Mouse (Mus musculus) neutrophil, adult 5-6 weeks (primary cell): ENCODE results near the gene Wipf2. TPM values are rescaled to one million over a fixed set of nuclear protein-coding genes. Genes with fewer than 3 reads are reported as not detected.
"Not testable (repeated sequence)": the region's sequence is repeated elsewhere in the genome, so short reads cannot be mapped to it uniquely, and the experiment has no call there.

Experiments
- ATAC-seq: fragments of 151-379, 151-347 bp; 2 replicates; pipeline ENCODE4 v1.8.0; 2017; ENCODE audit warnings: mild to moderate bottlenecking, moderate TSS enrichment; ENCODE audit not compliant: insufficient number of reproducible peaks, poor library complexity, low FRiP score, severe bottlenecking; ENCODE audit errors: extremely low read depth
- total RNA-seq: library from RNA; stranded (forward); fragments of 200-1000 nt; gene quantifications from 2 replicates; pipeline ENCODE4 v1.2.3, GENCODE M21; 2017

Gene Wipf2
- total RNA-seq, 1 experiment from 2014 or later, result 16.2 TPM

GRCm38 (mm10) chr11:98902621-98903245, 39.3 kb downstream of the Wipf2 start:
- no peak for ATAC-seq

GRCm38 (mm10) chr11:98904577-98904976, 41.1 kb downstream of the Wipf2 start:
- no peak for ATAC-seq

DNA sequence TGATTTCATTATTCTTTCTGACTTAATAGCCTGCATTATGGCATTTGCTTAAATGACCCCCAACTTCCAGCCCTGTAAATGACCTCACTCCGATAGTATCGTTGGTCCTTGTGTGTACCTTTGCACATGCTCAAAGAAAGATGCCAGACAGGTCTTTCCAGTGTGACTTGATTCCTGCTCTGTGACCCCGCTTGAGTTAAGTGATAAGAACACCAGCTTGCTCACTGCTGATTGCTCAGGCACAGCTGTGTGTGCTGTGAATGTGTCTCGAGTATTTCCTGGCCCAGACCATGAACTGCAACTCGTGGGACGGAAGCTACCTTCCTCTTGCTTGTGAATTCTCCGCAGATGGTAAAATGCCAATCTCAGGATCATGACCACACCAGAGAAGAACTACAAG, 41.6 kb downstream of the Wipf2 start:
- no peak for ATAC-seq

GRCm38 (mm10) chr11:98905583-98905982, 42.1 kb downstream of the Wipf2 start:
- ATAC-seq, result no peak

DNA sequence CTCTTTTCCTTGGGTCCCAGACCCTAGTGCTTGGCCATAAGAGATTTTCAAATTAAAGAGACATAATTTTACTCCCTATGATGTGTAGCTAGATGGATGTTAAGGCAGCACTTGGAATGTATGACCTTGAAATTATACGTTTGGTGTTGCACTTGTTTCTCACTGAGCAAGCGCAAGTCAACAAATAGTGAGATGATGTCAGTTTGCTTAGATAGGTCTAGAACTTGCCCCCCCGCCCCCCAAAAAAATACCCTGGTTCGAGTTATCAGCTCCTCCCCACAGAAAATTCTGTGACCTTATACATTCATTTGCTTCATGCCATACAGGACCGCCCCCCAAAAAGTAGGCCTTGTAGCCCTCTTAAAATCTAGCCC, 43.6 kb downstream of the Wipf2 start:
- ATAC-seq, result no peak

DNA sequence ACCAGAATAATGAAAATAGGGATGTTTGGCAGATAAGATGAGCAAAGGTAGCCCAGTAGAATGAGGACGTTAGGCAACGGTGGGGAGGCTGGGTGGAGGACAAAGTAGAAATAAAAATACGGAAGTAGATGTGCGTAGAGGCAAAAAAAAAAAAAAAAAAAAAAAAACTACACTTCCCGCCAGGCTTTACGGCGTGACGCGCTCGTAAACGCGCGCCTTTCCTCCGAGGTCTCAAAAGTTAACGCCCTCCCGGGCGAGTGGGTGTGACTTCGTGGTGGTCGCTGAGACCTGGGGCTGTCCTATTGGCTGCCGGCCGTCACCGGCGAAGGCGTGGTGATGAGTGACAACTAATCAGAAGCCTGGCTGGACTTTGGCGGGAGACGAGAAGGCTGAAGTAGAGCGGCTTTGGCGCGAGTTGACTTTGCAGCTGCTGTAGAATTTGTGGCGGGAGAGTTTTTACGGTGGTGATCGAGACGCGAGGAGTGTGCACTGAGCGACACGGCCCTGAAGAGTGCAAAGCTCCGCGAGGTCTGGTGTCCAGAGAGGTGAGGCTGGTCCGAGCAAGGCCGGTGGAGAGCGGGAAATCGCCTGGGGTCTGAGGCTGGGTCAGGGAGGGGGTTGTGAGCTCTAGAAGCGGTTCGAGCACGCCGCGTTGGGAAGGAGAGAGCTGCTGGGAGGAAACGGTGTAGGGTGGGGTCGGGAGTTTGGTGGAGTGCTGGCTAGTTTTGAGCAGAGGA, 44.2 kb downstream of the Wipf2 start, which contains the start of gene Cdc6:
Gene Cdc6, plus strand, starts transcription at position 365 of the 737 bp plus-strand sequence.
- ATAC-seq, result peak; percentile 96

DNA sequence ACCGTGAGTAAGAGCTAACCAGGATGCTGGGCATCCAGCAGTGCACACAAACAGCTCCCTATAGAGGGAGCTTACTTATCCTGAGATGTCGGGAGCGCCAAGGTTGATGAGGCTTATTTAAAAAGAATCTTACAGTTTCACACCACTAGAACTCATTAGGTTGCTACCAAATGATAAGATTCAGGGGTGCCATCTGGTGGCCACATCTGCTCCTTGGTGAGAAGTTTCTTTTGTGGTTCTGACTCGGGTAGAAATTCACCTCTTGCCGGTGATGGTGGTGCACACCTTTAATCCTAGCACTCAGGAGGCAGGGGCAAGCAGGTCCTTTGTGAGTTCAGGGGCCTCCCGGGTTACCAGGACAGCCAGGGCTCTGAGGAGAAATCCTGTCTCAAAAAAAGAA, 46.2 kb downstream of the Wipf2 start:
- ATAC-seq, result peak; percentile 17; the same call in 1 of the 2 replicates

- ATAC-seq, result no peak
Observed at GRCm38 (mm10) chr11:98910415-98910814, 47.0 kb downstream of the Wipf2 start.

DNA sequence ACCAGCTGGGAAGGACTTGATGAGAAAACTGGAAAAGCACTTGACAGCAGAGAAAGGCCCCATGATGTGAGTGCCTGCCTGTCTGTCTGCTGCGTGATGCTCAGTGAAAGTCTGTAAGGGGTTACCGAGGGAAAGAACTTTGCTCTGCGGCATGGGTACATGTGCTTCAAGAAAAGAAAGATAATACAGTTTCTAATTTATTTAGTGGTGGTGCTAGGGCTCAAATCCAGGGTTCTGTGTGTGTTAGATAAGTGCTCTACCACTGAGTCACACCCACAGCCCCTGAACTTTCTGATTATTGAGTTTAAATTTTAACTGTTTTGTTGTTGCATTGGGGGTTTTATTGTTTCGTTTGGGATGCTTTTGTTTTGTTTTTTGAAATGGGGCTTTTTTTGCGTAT, 48.1 kb downstream of the Wipf2 start:
- no peak for ATAC-seq

GRCm38 (mm10) chr11:98914196-98914595, 50.8 kb downstream of the Wipf2 start:
- ATAC-seq, result no peak

DNA sequence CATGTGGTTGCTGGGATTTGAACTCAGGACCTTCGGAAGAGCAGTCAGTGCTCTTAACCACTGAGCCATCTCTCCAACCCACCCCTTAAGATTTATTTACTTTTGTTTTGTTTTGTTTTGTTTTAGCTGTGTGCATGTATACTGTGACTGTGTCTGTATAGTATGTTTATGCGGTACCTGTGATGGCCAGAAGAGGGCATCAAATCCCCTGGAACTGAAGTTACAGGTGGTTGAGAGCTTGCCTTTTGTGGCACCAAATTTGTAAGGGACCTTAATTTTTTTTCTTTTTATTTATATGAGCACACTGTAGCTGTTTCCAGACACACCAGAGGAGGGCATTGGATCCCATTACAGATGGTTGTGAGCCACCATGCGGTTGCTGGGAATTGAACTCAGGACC, 52.9 kb downstream of the Wipf2 start:
- not testable (repeated sequence) for ATAC-seq

GRCm38 (mm10) chr11:98917428-98918005, 54.1 kb downstream of the Wipf2 start:
- ATAC-seq, result no peak

DNA sequence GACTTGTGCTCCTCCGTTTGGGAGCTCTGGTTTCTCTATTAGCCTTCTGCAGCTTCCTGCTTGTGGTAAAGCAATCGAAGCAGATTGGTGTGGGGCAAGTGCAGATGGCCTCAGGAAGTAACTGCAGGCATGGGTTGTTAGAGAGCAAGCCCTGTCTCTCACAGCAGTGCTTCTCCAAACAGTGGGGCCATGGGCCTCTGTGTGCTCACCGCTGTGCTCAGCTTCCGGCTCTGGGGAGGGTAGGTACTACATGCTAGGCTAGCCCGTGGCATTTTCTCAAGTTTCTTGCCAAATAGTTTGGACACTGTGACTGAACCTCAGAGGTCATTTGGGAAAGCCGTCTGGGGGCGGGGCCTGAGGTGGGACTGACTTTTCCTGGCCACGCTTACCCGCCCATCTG, 54.8 kb downstream of the Wipf2 start:
- ATAC-seq, result peak; percentile 79

DNA sequence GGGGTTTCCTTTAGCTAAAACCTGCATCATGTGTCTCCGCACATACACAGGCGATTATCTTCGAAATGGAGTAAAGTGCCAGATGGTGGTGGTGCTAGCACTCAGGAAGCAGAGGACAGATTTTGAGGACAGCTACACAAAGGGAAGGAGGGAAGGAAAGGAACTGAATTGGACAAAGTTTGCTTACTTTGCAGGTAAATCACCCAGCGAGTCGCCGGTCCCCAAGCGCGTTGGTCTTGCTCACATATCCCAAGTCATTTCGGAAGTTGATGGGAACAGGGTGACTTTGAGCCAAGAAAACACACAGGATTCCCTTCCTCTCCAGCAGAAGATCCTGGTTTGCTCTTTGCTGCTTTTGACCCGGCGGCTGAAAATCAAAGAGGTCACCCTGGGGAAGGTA, 55.6 kb downstream of the Wipf2 start:
- no peak for ATAC-seq

DNA sequence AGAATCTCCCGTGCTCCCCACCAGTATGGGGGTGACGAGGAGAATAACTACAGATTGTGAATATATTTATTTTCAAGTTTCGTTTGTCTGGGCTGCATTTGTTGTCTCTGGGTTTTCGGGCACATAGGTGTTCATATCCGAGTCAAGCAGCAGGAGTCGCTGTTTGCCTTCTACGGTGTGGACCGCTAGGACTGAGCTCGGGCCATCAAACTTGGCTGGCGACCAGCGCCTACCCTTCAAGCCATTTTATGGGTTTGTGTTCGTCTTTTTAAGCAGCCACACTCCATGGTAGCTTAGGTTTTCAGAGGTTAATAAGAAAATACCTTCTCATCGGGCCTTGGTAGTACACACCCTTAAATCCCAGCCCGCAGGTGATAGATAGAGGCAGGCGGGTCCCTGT, 58.4 kb downstream of the Wipf2 start:
- ATAC-seq, result not testable (repeated sequence)

- ATAC-seq, result peak; percentile 51; the same call in 1 of the 2 replicates
Observed at GRCm38 (mm10) chr11:98922307-98922706, 58.9 kb downstream of the Wipf2 start.

DNA sequence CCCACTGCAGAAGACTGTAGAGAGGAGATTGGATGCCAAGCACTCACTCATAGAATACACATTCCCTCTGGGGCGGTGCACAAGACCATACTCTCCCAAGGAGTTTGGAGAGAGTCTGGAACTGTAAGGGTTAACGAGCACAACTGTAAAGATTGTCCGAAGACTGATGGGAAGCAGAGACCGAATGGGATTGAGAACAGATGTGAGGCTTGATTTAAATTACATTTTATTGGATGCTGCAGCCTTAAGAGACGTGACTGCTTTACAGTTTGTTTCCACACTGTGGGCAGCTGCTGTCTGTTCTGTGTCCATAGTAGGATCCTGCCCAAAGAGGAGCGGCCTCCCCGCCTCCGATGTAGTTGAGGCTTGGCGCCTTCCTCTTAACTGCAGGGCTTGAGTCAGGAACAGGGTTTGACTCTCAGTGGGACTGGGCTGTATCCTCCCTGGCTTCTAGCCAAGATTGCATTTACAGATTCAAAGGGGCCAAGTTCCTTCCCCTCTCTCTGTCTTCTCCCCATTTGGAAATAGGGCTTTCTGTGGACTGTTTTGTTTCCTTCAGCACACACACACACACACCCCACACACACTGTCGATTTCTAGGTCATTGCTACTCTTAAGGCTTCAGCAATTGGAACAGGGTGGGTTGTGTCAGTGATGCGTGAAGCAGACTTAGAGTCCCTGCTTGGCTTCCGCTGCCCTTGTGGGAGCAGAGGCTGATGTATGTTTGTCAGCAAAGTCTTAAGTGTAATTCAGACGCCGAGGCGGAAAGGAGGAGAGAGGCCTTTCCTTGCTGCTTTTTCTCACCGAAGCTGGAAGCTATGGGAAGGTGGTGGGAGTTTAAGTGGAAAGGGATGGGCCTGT, 59.6 kb downstream of the Wipf2 start:
- ATAC-seq, result not testable (repeated sequence)

- peak; percentile 36; the same call in 1 of the 2 replicates for ATAC-seq
Observed at GRCm38 (mm10) chr11:98924633-98925175, 61.3 kb downstream of the Wipf2 start.

DNA sequence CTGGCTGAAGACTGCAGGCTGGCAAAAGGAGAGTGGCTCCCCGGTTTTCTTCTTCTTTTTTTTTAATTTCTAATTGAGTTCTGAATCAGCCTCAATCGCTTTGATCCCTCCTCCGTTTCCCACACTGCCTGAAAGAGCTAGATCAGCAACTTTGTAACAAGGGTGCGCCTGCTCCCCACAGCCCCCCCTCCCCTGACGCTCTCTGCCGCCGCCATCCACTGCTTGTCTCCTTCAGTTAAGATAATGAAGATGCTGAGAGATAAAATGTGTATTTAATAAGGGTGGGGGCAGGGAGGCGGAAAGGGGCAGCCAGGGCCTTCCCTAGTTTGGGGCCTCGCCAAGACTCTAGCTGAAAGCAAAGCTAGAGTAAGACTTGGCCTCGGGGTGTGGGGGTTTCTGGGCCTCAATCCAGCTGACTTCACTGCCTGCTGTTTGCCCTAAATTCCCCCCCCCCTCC, 61.9 kb downstream of the Wipf2 start:
- no peak for ATAC-seq
